Mouse (Mus musculus) small intestine, adult 10 weeks (tissue): ENCODE data around the gene Pcna. TPM values are rescaled to one million over a fixed set of nuclear protein-coding genes. Genes with fewer than 3 reads are reported as not detected.

ENCODE experiments used
- polyA plus RNA-seq: library from polyadenylated mRNA; stranded (reverse); fragments of 350-450 nt; fragmentation: Illumina TruSeq; extraction: RNeasy Lipid Tissue Mini Kit (QIAGEN cat#74804); gene quantifications from one replicate; pipeline ENCODE4 v1.2.3, GENCODE M21; 2014; ENCODE audit warnings: low replicate concordance

Gene Pcna
- 344 TPM for polyA plus RNA-seq

GRCm38 (mm10) chr2:132252542-132253528 is at the start of gene Pcna:
Pcna (minus strand) TSS chr2:132253314.

DNA sequence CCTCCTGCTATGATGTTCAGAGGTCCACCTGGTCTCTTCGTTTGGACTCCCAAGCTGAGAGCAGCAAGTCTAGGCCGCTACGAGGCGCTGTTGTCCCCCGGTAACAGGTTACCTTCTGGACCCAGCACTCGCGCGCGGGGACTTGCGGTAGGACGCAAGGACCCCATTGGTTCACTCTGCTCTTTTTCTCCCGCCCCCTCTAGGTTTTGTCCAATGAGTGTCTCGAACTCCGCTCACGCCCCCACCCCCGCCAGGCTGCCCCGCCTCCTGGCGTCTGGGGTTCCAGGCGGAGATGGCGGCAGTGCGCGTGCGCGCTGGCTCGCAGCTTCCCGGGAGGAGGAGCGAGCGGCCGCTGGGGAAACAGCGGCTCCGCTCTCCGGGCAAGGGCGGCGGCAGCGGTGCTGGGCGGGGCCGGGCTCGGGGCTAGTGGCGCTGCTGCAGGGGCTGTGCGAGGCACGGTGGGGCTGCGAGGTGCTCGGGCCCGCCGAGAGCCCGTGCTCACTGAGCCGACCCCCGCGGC is 9.8 kb upstream of the Pcna start, which contains the start of gene Cds2:
Cds2 (plus strand) TSS at position 270 of the 520 bp plus-strand sequence.

DNA sequence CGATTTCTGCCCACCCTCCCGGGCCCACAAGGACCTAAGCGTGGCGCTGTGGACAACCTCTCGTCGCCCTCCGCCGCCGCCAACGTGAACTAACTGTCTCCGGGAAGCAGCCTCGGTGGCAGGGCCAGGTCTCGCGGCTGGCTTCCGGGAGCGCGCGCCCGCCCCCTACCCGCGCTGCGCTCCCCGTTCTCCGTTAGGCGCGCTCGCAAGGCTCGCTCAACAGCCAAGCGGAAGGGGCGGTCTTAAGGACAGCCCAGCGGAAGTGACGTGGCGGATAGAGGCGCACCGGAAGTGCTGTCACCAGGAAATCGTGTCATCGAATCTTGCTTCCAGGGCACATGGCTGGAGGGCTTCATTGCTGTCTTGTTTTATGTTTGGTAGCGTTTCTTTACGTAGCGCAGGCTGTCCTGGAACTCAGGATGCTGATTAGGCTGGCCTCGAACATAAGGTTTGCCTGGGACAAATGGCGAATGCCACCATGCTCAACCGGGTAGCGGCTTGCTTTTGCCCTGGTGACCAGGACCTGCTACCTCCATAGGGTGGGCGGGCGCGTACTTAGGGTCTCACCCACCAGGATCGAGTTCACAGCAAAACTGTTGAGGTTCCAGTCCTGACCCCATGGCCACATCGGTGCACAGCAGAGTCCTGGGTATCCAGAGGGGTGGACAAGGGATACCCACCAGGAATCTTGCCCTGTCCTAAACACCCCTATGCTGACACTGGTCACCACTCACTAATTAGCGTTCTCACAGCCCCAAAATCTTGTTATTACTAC is 5.4 kb downstream of the Pcna start, which contains the start of gene Tmem230:
Tmem230 (minus strand) TSS at position 269 of the 775 bp plus-strand sequence.

Other genes with a start within 250 kb of the Pcna start
- gene Rassf2, start 223.1 kb downstream of the Pcna start, polyA plus RNA-seq, result 2.5 TPM
- gene Slc23a2, start 108.2 kb downstream of the Pcna start, polyA plus RNA-seq, result 64.7 TPM
- gene Tmem230, start 5.5 kb downstream of the Pcna start, polyA plus RNA-seq, result 93.4 TPM
- 14.0 TPM for gene Cds2, start 9.8 kb upstream of the Pcna start, polyA plus RNA-seq
- gene Prokr2, start 132.1 kb upstream of the Pcna start, polyA plus RNA-seq, result not detected